Mouse (Mus musculus) embryonic fibroblast, embryonic 13.5 days (primary cell): ENCODE data around the gene Vmn1r229. TPM values are rescaled to one million over a fixed set of nuclear protein-coding genes. Genes with fewer than 3 reads are reported as not detected.

ENCODE experiments used
- H3K27ac ChIP-seq: 2 replicates; pipeline ENCODE4 v1.5.1; 2012; ENCODE audit warnings: low read length, control low read depth, inconsistent platforms; ENCODE audit not compliant: insufficient read depth
- H3K4me1 ChIP-seq: 2 replicates; pipeline ENCODE4 v1.6.1; 2011; ENCODE audit warnings: low read length; ENCODE audit not compliant: control insufficient read depth, insufficient read depth
- H3K4me3 ChIP-seq: 2 replicates; pipeline ENCODE4 v1.5.1; 2011; ENCODE audit warnings: mild to moderate bottlenecking, control low read depth, low read length; ENCODE audit not compliant: insufficient read depth
- CTCF ChIP-seq: IDR thresholded peaks from 2 replicates; pipeline ENCODE4 v1.5.1; 2011; ENCODE audit warnings: mild to moderate bottlenecking, control low read depth, low read length, moderate library complexity, borderline replicate concordance; ENCODE audit not compliant: insufficient read depth
- POLR2A ChIP-seq: IDR thresholded peaks from 2 replicates; pipeline ENCODE4 v1.6.1; 2011; ENCODE audit warnings: low read depth, mild to moderate bottlenecking, control low read depth, low read length, moderate library complexity
- polyA plus RNA-seq: library from polyadenylated mRNA; stranded (reverse); fragments of >200 nt; gene quantifications from 2 replicates; pipeline ENCODE4 v1.2.4, GENCODE M21; 2011; ENCODE audit warnings: low read depth; ENCODE audit not compliant: missing spikeins, insufficient read length

The Vmn1r229 gene
- not detected in 2 replicates for polyA plus RNA-seq

GRCm38 (mm10) chr17:20811255-20811654, at the start of gene Vmn1r229:
TSS of gene Vmn1r229 (plus strand) at chr17:20811555.
- Histone ChIP-seq H3K27ac (no peak within 1 kb of the TSS), H3K4me3 (no peak within 1 kb of the TSS), H3K4me1 (no peaks in the 10 kb centered on the region)
- TF ChIP-seq POLR2A, result no peak
- TF ChIP-seq CTCF, result no peak

GRCm38 (mm10) chr17:20786057-20786456, 25.3 kb upstream of the Vmn1r229 start, which contains the start of gene Vmn1r228:
TSS of gene Vmn1r228 (minus strand) at chr17:20786157.
- Histone ChIP-seq H3K4me3 (no peak within 1 kb of the TSS), H3K4me1 (no peaks in the 10 kb centered on the region), H3K27ac (no peak within 1 kb of the TSS)
- TF ChIP-seq CTCF (no peak), POLR2A (no peak)

GRCm38 (mm10) chr17:20840144-20840543, 28.8 kb downstream of the Vmn1r229 start, which contains the start of gene Vmn1r230:
TSS of gene Vmn1r230 (plus strand) at chr17:20840444.
- Histone ChIP-seq H3K4me1 (no peaks in the 10 kb centered on the region), H3K27ac (no peak within 1 kb of the TSS), H3K4me3 (no peak within 1 kb of the TSS)
- TF ChIP-seq CTCF (no peak), POLR2A (no peak)

Other genes with a start within 250 kb of the Vmn1r229 start
- gene Vmn2r109, start 246.8 kb upstream of the Vmn1r229 start, polyA plus RNA-seq, result not detected in 2 replicates
- not detected in 2 replicates for gene Vmn2r110, start 215.1 kb upstream of the Vmn1r229 start, polyA plus RNA-seq
- not detected in 2 replicates for gene Fpr-rs3, start 186.7 kb upstream of the Vmn1r229 start, polyA plus RNA-seq
- gene Vmn1r226, start 128.7 kb upstream of the Vmn1r229 start, polyA plus RNA-seq, result not detected in 2 replicates
- gene Vmn1r227, start 81.7 kb upstream of the Vmn1r229 start, polyA plus RNA-seq, result not detected in 2 replicates
- gene Vmn1r228, start 25.4 kb upstream of the Vmn1r229 start, polyA plus RNA-seq, result not detected in 2 replicates
- not detected in 2 replicates for gene Vmn1r230, start 28.9 kb downstream of the Vmn1r229 start, polyA plus RNA-seq
- not detected in 2 replicates for gene Vmn1r231, start 93.5 kb downstream of the Vmn1r229 start, polyA plus RNA-seq
- not detected in 2 replicates for gene Vmn1r232, start 108.2 kb downstream of the Vmn1r229 start, polyA plus RNA-seq
- 199 and 204 TPM in 2 replicates for gene Ppp2r1a, start 133.8 kb downstream of the Vmn1r229 start, polyA plus RNA-seq
- gene Vmn1r233, start 184.9 kb downstream of the Vmn1r229 start, polyA plus RNA-seq, result not detected in 2 replicates
- gene Zfp160, start 197.3 kb downstream of the Vmn1r229 start, polyA plus RNA-seq, result 32.4 and 36.4 TPM in 2 replicates